Mouse (Mus musculus) kidney, embryonic 16.5 days (tissue): ENCODE data around the gene Nfkbia. TPM values are rescaled to one million over a fixed set of nuclear protein-coding genes. Genes with fewer than 3 reads are reported as not detected.

ENCODE experiments used
- ATAC-seq: fragments of 200-750 bp; cut with Nextera tagmentation; 2 replicates; pipeline ENCODE4 v1.8.0; 2017; ENCODE audit warnings: moderate TSS enrichment; ENCODE audit not compliant: low FRiP score, low TSS enrichment
- H3K27ac ChIP-seq: fragments of 300-500 bp; sonication (generic); 2 replicates; pipeline ENCODE4 v1.5.1; 2014; ENCODE audit warnings: low read length
- H3K27me3 ChIP-seq: fragments of 300-500 bp; sonication (generic); 2 replicates; pipeline ENCODE4 v1.6.1; 2014; ENCODE audit warnings: low read length, control low read depth, mixed read lengths; ENCODE audit not compliant: insufficient read depth
- H3K36me3 ChIP-seq: fragments of 300-500 bp; sonication (generic); 2 replicates; pipeline ENCODE4 v1.6.1; 2014; ENCODE audit warnings: low read length, control low read depth, mixed read lengths; ENCODE audit not compliant: insufficient read depth
- H3K4me1 ChIP-seq: fragments of 300-500 bp; sonication (generic); 2 replicates; pipeline ENCODE4 v1.6.1; 2014; ENCODE audit warnings: low read length, control low read depth, mixed read lengths; ENCODE audit not compliant: insufficient read depth
- H3K4me2 ChIP-seq: fragments of 300-500 bp; sonication (generic); replicated peaks from 2 replicates; pipeline ENCODE4 v1.6.1; 2014; ENCODE audit warnings: low read depth, low read length
- H3K4me3 ChIP-seq: fragments of 300-500 bp; sonication (generic); 2 replicates; pipeline ENCODE4 v1.5.1; 2014; ENCODE audit warnings: mild to moderate bottlenecking, low read length
- H3K9ac ChIP-seq: fragments of 300-500 bp; sonication (generic); replicated peaks from 2 replicates; pipeline ENCODE4 v1.6.1; 2014; ENCODE audit warnings: low read length
- H3K9me3 ChIP-seq: fragments of 300-500 bp; sonication (generic); 2 replicates; pipeline ENCODE4 v1.6.1; 2016; ENCODE audit warnings: low read length, control low read depth
- WGBS: fragments of 180-500 bp; shearing (Covaris S2); extraction: QIAGEN DNeasy Blood & Tissue Kit; methylation state at CpG from one replicate; pipeline ENCODE4 v1.1.7; 2014; 5-methylcytosine and 5-hydroxymethylcytosine counted together
- polyA plus RNA-seq: library from polyadenylated mRNA; unstranded; fragments of >200 nt; fragmentation: Nextera tagmentation; extraction: Ambion mirVana; gene quantifications from 2 replicates; pipeline ENCODE4 v1.2.1, GENCODE M21; 2015

The Nfkbia gene
- polyA plus RNA-seq, 1 experiment from 2014 or later = 94.7 TPM

GRCm38 (mm10) chr12:55466816-55467215 lies 25.6 kb downstream of the Nfkbia start:
- peaks cover 50% of the 10 kb centered on the region for H3K4me1 ChIP-seq
- H3K27ac ChIP-seq = no peak overlapping the region; the same call in 1 of the 2 replicates
- H3K27me3 ChIP-seq = no peaks in the 10 kb centered on the region
- WGBS = 60% methylated on average over 5 of the region's 5 CpGs
- H3K9me3 ChIP-seq = no peaks in the 10 kb centered on the region
- no peak overlapping the region for H3K4me2 ChIP-seq
- ATAC-seq = no peak
- no peak overlapping the region for H3K4me3 ChIP-seq
- no peak overlapping the region for H3K9ac ChIP-seq
- no peaks in the 10 kb centered on the region for H3K36me3 ChIP-seq

DNA sequence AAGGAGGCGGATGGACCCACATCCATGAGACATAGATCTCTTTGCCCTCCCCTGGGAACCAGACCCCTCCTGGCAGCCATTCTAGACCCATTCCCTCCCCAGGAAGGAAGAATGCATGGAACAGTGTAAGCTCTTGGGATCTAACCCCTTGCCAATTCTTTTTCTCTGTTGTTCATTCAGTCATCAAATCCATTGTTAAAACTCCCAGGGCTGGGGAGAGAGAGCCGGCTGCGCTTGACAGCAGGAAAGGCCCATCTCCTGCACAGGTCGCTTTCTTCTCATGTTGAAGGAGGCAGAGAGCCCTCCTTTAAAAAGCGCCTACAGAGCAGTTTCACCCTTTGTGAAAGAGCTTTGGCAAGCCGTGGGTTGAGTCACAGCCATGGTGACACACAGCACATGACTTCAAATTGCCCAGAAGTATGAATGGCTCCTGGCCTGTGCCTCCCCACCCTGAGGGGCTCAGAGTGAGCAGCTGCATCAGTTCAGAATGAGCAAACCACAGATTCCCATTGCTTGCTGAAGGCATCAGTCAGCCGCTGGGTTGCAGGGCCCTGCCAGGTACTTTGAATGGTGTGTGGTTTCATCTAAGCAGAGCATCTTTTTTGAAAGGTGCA lies 26.3 kb downstream of the Nfkbia start:
- Histone ChIP-seq H3K4me2 (no peak overlapping the region), H3K9ac (no peak overlapping the region), H3K27me3 (no peaks in the 10 kb centered on the region), H3K9me3 (no peaks in the 10 kb centered on the region), H3K4me3 (no peak overlapping the region), H3K4me1 (peaks cover 56% of the 10 kb centered on the region), H3K27ac (peak overlapping the region; percentile 27), H3K36me3 (no peaks in the 10 kb centered on the region)
- ATAC-seq = no peak
- 60% methylated on average over 7 of the region's 7 CpGs for WGBS

DNA sequence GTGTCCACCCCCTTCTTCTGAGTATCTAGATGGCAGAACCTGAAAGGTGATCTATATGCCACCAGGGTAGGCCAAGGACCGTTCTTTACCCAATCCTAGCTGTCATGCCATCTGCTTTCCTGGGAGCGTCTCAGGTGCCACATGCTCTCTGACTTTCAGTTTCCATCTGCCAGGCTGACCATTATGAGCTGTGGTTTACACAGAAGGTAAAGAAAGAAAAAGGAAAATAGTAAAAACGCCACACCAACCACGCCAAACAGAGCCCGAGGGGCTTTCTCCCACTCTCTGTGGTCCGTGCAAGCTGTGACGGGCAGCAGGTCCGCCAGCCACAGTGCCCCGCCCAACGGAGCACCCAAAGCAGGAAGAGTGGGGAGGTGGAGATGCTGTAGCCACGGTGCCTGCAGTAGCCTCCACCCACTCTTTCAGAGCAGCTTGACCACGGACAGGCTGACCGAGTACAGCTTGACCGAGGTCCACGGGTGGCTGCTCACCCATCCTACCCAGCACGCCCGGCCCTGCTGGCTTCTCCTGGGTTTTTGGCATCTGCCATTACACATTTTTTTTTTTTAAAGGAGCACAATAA lies 27.0 kb downstream of the Nfkbia start:
- H3K4me3 ChIP-seq = 0 out of 2 replicates have a peak overlapping the region, but pooled peaks have one; percentile 9
- ATAC-seq = 0 out of 2 replicates have a peak, but pooled peaks have one; percentile 22
- H3K27ac ChIP-seq = peak overlapping the region; percentile 19
- H3K4me1 ChIP-seq = peaks cover 60% of the 10 kb centered on the region
- no peak overlapping the region; the same call in 1 of the 2 replicates for H3K9ac ChIP-seq
- H3K36me3 ChIP-seq = no peaks in the 10 kb centered on the region
- H3K27me3 ChIP-seq = no peaks in the 10 kb centered on the region
- H3K4me2 ChIP-seq = peak overlapping the region; percentile 23
- 43% methylated on average over 17 of the region's 17 CpGs for WGBS
- no peaks in the 10 kb centered on the region for H3K9me3 ChIP-seq

DNA sequence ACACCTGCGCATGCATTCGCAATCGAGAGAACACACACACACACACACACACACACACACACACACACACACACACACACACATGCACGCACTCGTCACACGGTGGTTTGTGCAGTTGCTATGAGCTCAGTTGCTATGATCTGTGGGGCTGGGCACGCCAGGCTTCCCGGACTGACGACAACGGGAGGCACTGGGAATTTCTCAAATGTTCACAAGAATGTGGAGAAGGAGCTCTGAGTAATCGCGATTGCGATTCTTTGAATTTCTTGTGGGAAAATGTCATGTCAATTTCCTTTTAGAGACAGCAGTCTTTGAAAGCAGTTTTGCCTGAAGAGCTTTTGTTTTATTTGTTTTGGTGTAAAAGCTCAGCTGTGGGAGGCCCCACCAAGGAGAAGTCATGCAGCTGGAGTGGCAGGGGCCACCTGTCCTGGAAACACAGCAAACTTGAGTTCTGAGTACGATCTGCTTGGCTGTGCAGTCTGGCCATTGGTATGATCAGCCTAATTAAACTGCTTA lies 27.5 kb downstream of the Nfkbia start:
- no peak overlapping the region; the same call in 1 of the 2 replicates for H3K9ac ChIP-seq
- 43% methylated on average over 14 of the region's 14 CpGs for WGBS

GRCm38 (mm10) chr12:55463992-55464845 lies 28.2 kb downstream of the Nfkbia start:
- ATAC-seq = peak; percentile 74; the same call in 1 of the 2 replicates
- H3K9me3 ChIP-seq = no peaks in the 10 kb centered on the region
- H3K4me2 ChIP-seq = peak overlapping the region; percentile 23
- WGBS = 15% methylated on average over 16 of the region's 16 CpGs
- H3K27ac ChIP-seq = peak overlapping the region; percentile 77
- H3K36me3 ChIP-seq = no peaks in the 10 kb centered on the region
- no peak overlapping the region for H3K4me3 ChIP-seq
- peaks cover 57% of the 10 kb centered on the region for H3K4me1 ChIP-seq
- no peaks in the 10 kb centered on the region for H3K27me3 ChIP-seq
- H3K9ac ChIP-seq = 0 out of 2 replicates have a peak overlapping the region, but pooled peaks have one; percentile 35

More for the DNA sequence above, 27.5 kb downstream of the Nfkbia start:
- Histone ChIP-seq H3K27me3 (no peaks in the 10 kb centered on the region), H3K36me3 (no peaks in the 10 kb centered on the region), H3K9me3 (no peaks in the 10 kb centered on the region), H3K4me3 (no peak overlapping the region), H3K4me1 (peaks cover 57% of the 10 kb centered on the region), H3K27ac (peak overlapping the region; percentile 19; the same call in 1 of the 2 replicates), H3K4me2 (peak overlapping the region; percentile 23)
- peak; percentile 11; the same call in 1 of the 2 replicates for ATAC-seq

- WGBS = 81% methylated on average over 5 of the region's 5 CpGs
- no peak overlapping the region for H3K4me2 ChIP-seq
- H3K9me3 ChIP-seq = no peaks in the 10 kb centered on the region
- H3K4me3 ChIP-seq = no peak overlapping the region
- H3K9ac ChIP-seq = no peak overlapping the region
- H3K36me3 ChIP-seq = no peaks in the 10 kb centered on the region
- peaks cover 56% of the 10 kb centered on the region for H3K4me1 ChIP-seq
- peak overlapping the region; percentile 7; the same call in 1 of the 2 replicates for H3K27ac ChIP-seq
- H3K27me3 ChIP-seq = no peaks in the 10 kb centered on the region
- ATAC-seq = no peak
Measured at GRCm38 (mm10) chr12:55463087-55463486, 29.4 kb downstream of the Nfkbia start.

- H3K27ac ChIP-seq = peak overlapping the region; percentile 7; the same call in 1 of the 2 replicates
- peaks cover 53% of the 10 kb centered on the region for H3K4me1 ChIP-seq
- no peaks in the 10 kb centered on the region for H3K36me3 ChIP-seq
- no peak overlapping the region for H3K4me3 ChIP-seq
- ATAC-seq = no peak
- no peak overlapping the region for H3K9ac ChIP-seq
- no peak overlapping the region for H3K4me2 ChIP-seq
- no peaks in the 10 kb centered on the region for H3K9me3 ChIP-seq
- 67% methylated on average over 6 of the region's 6 CpGs for WGBS
- no peaks in the 10 kb centered on the region for H3K27me3 ChIP-seq
Measured at GRCm38 (mm10) chr12:55462456-55462855, 30.0 kb downstream of the Nfkbia start.

GRCm38 (mm10) chr12:55461767-55462166 lies 30.7 kb downstream of the Nfkbia start:
- Histone ChIP-seq H3K4me3 (no peak overlapping the region), H3K9me3 (no peaks in the 10 kb centered on the region), H3K27ac (peak overlapping the region; percentile 14; the same call in 1 of the 2 replicates), H3K9ac (no peak overlapping the region), H3K4me1 (peaks cover 53% of the 10 kb centered on the region), H3K27me3 (no peaks in the 10 kb centered on the region), H3K36me3 (no peaks in the 10 kb centered on the region), H3K4me2 (no peak overlapping the region)
- 62% methylated on average over 6 of the region's 6 CpGs for WGBS
- no peak for ATAC-seq

DNA sequence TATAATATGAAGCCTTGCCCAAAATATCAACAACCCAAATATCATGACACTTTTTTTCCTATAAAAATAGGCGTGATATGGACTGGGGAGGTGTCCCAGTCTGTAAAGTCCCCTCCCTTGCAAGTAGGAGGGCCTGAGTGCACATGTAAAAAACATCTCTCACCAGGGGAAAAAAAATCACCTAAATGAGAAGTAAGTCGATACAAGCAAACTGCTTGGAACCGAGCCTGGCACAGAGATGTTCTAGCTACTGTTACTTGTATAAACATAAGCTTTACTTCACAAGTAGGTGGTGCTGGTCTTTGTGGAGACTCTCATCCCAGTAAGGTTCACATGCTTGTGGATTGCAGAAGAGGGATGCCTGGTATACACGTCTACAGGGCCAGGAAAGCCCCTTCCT lies 31.5 kb downstream of the Nfkbia start:
- Histone ChIP-seq H3K27me3 (no peaks in the 10 kb centered on the region), H3K4me2 (no peak overlapping the region), H3K9me3 (no peaks in the 10 kb centered on the region), H3K4me3 (no peak overlapping the region), H3K4me1 (peaks cover 48% of the 10 kb centered on the region), H3K9ac (no peak overlapping the region), H3K27ac (no peak overlapping the region), H3K36me3 (no peaks in the 10 kb centered on the region)
- no peak for ATAC-seq
- 33% methylated on average over 4 of the region's 4 CpGs for WGBS
